Mouse (Mus musculus): Measurements from ENCODE around the gene H2al1i.
"Not testable (repeated sequence)": the region's sequence is repeated elsewhere in the genome, so short reads cannot be mapped to it uniquely, and the experiment has no call there.

DNA sequence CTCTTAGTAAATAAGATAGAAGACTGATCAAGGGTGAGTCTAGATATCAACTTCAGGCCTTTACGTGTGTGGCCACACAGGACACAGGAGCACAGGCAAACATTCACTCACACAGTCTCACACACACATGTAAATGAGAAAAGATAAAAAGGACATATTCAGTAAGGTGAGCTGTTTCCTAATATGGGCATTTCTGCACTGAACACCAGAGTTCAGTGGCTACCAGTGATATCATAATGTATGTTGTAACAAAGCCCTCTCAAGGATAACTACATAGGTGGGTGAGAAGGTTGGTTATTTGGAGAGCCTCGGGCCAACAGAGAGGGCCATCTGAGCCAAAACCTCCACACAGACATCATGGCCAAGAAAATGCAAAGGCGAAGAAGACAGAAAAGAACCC is 12.8 kb upstream of the H2al1i start, which contains the start of gene H2al1e:
- not testable (repeated sequence) for TF ChIP-seq CTCF (IDR thresholded peaks at IDR 0.05; ENCODE audit: borderline replicate concordance, control insufficient read depth, extremely low read depth, insufficient read depth, low read length, poor library complexity); POLR2A (IDR thresholded peaks at IDR 0.05; ENCODE audit: control insufficient read depth, extremely low read depth, insufficient read depth, low read length, poor library complexity)
